Mouse (Mus musculus) right cerebral cortex, postnatal 14 days (tissue): ENCODE data around the gene Aftph.
A peak's percentile ranks its signal among the peaks of the same experiment; 100 is the strongest.

Experiments used
- DNase-seq: peaks from one replicate; pipeline ENCODE4 v3.0.0; 2022

Gene Aftph

DNA sequence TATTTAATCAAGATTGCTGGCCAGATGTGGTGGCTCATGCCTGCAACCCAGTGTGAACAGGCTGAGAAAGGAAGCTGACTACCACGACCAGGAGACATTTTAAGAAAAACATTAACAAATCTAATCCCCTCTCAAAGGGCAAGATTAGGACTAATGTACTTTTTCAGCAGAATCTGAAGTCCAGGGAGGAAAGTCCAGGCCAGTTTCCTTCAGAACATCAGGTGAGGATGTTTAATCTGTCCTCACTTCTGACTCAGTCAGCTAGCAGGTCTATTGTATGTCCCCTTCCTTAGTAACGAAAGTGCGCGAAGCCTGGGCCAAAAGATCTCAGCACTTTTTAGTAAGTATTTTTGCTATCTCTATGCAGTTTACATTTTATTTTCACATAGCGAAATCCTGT is 17.8 kb downstream of the Aftph start:
- no peak for DNase-seq

GRCm38 (mm10) chr11:20712068-20712671 is 29.2 kb downstream of the Aftph start:
- no peak for DNase-seq

- peak; percentile 63 for DNase-seq
These were observed 50.4 kb downstream of the Aftph start for GRCm38 (mm10) chr11:20691000-20691399.

DNA sequence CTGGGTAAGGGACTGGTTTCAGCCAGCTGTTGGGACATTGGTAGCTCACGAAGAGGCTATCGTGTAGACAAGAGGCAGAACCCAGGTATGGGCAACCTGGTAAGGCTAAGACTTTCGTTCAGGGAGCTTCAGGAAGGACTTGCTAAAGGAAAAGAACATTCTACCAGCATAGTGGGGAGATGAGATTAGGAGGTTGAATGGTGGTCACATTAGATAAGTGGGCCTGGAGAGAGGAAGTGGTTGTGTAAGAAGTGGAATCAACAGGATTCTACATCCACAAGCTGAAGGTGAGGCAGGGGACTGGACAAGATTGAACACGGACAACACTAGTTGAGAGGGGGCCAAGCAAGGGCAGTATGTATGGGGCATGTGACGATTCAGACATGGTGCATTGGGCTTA is 59.7 kb downstream of the Aftph start:
- no peak for DNase-seq

- DNase-seq = no peak
These were observed 60.6 kb downstream of the Aftph start for GRCm38 (mm10) chr11:20680781-20681180.

DNA sequence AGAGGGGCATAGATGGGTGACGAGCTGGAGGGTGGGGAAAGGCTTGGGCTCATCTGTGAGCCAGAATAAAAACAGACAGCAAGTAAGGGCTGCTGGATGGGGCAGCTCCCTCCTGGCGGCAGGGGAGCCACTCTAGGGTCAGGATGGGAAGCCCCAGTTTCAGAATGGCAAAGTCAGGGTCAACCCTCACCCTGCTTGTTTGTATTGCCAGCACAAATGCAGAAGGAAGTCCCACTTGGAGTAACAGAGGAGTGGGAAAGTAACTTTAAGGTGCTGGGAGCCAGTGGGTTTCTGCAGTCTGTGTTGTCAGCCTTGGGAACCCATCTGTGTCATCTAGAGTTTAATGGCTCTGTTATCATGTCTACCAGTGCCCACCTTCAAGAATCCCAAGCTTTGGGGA is 62.0 kb downstream of the Aftph start:
- DNase-seq = no peak

DNA sequence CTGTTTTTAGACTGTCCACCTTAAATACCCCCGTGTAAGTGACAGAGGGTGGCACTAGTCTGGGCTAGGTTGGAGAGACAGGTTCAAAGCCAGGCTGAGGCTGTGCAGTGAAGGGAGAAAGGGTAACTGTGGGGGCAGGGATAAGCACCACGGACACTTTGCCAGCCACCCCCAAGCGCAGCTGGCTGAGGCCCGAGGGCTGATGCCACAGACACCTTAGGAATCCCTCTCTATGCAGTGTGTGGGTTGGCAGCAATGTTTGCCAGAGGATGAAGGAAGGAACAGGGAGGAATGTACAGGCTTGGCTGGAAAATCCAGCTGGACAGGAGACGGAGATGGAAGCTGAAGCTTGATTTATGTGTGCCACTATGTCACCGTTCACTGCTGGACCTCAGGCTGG is 68.9 kb downstream of the Aftph start:
- no peak for DNase-seq

DNA sequence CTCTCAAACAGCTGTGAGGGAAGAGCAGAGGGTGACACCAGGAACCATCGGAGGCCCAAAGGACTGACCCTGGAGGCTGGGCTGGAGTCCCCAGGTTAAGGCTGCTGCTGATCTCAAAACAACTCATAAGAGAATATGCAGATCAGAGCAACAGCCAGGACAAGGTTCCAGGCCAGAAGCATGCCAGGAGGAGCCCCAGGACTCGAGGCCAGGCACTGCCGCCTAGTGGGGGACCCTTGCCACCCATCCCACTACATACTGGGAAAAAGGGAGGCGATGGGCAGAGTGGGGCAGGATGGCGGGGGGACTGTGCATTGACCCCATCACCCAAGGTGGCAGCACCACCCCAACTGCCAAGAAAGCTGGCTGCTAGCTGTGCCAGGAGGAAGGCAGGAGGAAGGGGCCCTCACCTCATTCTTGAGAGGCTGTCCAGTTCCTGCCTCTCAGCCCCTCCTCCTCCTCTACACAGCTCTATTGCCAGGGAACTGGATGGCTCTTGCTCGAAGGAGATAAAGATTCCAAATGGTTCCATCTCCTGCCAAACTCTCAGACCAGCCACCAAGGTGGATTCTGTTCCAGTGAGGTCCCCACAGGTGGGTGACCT is 69.5 kb downstream of the Aftph start:
- DNase-seq = no peak

GRCm38 (mm10) chr11:20664878-20665277 is 76.5 kb downstream of the Aftph start:
- no peak for DNase-seq

DNA sequence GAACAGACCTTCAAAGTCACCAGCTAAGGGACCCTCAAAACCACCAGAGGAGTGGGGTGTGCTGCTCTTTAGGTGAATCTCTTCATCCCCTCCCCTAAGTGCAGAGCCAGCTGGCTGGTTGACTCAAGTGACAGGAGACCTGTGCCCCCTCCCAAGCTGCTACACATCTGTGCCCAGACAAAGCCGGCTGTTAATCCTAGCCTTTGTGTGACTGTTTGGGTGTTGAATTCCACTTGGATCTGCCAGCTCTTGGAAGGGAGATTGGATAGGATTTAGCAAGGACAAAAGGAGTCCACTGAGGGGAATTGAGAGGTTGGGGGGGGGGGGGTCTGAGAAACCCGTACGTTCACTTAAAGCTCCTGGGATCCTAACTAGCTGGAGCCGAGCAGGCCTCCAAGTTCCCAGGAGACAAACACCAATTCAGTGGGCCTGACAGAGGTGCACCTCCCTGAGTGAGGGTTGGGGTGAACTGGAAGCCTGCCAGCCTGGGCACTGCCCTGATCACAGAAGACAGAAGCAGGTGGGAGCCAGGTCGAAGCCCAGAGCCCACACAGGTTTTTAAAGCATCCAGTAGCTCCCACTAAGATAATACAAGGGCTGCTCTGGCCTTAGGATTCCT is 77.7 kb downstream of the Aftph start:
- no peak for DNase-seq

GRCm38 (mm10) chr11:20662811-20663210 is 78.6 kb downstream of the Aftph start:
- no peak for DNase-seq

DNA sequence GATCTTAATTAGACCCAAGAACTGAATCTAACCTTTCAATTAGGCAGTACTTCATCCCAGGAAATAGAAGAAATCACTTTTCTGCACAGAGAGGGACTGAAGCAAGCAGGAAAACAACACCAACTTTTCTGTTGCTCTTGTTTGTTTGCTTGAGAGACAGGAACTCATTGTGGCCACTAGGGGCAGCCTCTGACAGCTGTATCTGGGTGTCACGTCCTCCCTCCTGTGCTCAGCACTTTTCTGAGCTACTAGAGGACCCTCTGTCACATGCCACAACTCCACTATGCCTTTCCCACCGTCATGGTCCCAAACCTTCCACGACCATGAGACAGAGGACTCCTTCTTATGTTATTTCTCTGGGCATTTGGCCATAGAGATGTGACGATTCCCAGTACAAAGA is 79.7 kb downstream of the Aftph start:
- DNase-seq = no peak

GRCm38 (mm10) chr11:20660111-20661097 is 81.0 kb downstream of the Aftph start:
- DNase-seq = no peak

- DNase-seq = peak; percentile 75
These were observed 82.3 kb downstream of the Aftph start for GRCm38 (mm10) chr11:20659094-20659493.

GRCm38 (mm10) chr11:20656711-20657057 is 84.7 kb downstream of the Aftph start:
- DNase-seq = no peak

GRCm38 (mm10) chr11:20655795-20656710 is 85.3 kb downstream of the Aftph start:
- DNase-seq = peak; percentile 70

- no peak for DNase-seq
These were observed 90.2 kb downstream of the Aftph start for GRCm38 (mm10) chr11:20651166-20651565.

- DNase-seq = no peak
These were observed 91.3 kb downstream of the Aftph start for GRCm38 (mm10) chr11:20650006-20650639.

GRCm38 (mm10) chr11:20649477-20649876 is 91.9 kb downstream of the Aftph start:
- no peak for DNase-seq

- DNase-seq = no peak
These were observed 93.3 kb downstream of the Aftph start for GRCm38 (mm10) chr11:20647902-20648625.
